Mouse (Mus musculus): Measurements from ENCODE around the gene Pcolce2. TPM values are rescaled to one million over a fixed set of nuclear protein-coding genes. Genes with fewer than 3 reads are reported as not detected.

Gene Pcolce2
- total RNA-seq, 2 experiments from 2014 or later, result 3.8 to 8.5 TPM

- DNase-seq, result no peak
- intact Hi-C loops (cut with DNase I), result loop anchor here (5.0 kb wide), 1 partner anchor 151 kb away; no protein-coding TSS in a partner anchor
Observed at GRCm38 (mm10) chr9:95697808-95698207, 60.4 kb downstream of the Pcolce2 start.

GRCm38 (mm10) chr9:95699273-95699672 is 61.9 kb downstream of the Pcolce2 start:
- DNase-seq, result no peak
- intact Hi-C loops (cut with DNase I), result loop anchor here (5.0 kb wide), 1 partner anchor 152 kb away; no protein-coding TSS in a partner anchor

- intact Hi-C loops (cut with DNase I), result no loop called here
- DNase-seq, result no peak
Observed at GRCm38 (mm10) chr9:95704078-95704477, 66.7 kb downstream of the Pcolce2 start.

- intact Hi-C loops (cut with DNase I), result no loop called here
- no peak for DNase-seq
Observed at GRCm38 (mm10) chr9:95705371-95705770, 68.0 kb downstream of the Pcolce2 start.

GRCm38 (mm10) chr9:95708943-95709342 is 71.5 kb downstream of the Pcolce2 start:
- intact Hi-C loops (cut with DNase I), result no loop called here

GRCm38 (mm10) chr9:95712574-95712973 is 75.2 kb downstream of the Pcolce2 start:
- no peak for DNase-seq
- intact Hi-C loops (cut with DNase I), result no loop called here

More at GRCm38 (mm10) chr9:95708943-95709342, 71.5 kb downstream of the Pcolce2 start:
- DNase-seq, result no peak

GRCm38 (mm10) chr9:95736238-95736637 is 98.8 kb downstream of the Pcolce2 start:
- DNase-seq, result no peak
- intact Hi-C loops (cut with DNase I), result no loop called here

- intact Hi-C loops (cut with DNase I), result no loop called here
- DNase-seq, result no peak
Observed at GRCm38 (mm10) chr9:95744845-95745613, 107.6 kb downstream of the Pcolce2 start.

- DNase-seq, result no peak
- intact Hi-C loops (cut with DNase I), result no loop called here
Observed at GRCm38 (mm10) chr9:95747298-95747697, 109.9 kb downstream of the Pcolce2 start.

Other genes starting within 250 kb of the Pcolce2 start
- under 1 TPM; 0.64 to 0.76 TPM for gene Chst2, start 230.9 kb upstream of the Pcolce2 start, total RNA-seq (2021)
- 10 to 100 TPM; 17.8 to 25.9 TPM for gene U2surp, start 125.6 kb upstream of the Pcolce2 start, total RNA-seq (2021)
- gene Paqr9, start 77.9 kb upstream of the Pcolce2 start, total RNA-seq (2021), result 1 to 10 TPM; 3.6 to 4.1 TPM
- gene Trpc1, start 112.8 kb downstream of the Pcolce2 start, total RNA-seq (2021), result under 1 TPM; 0.57 to 0.79 TPM
- gene Pls1, start 207.7 kb downstream of the Pcolce2 start, total RNA-seq (2021), result not detected
- gene Atr, start 220.0 kb downstream of the Pcolce2 start, total RNA-seq (2021), result 1 to 10 TPM; 3.6 to 4.4 TPM

Measured in gastrocnemius, postnatal 36 days (tissue).